Mouse (Mus musculus) MEL (cell line): ENCODE results near the gene Atp1a1.

ENCODE experiments used
- CHD2 ChIP-seq: IDR thresholded peaks from 2 replicates; pipeline ENCODE4 v1.6.1; 2011; ENCODE audit warnings: low read length, improper control_type of control experiment
- CTCF ChIP-seq, 3 experiments: IDR thresholded peaks in 2 of 3; conservative IDR thresholded peaks in 1 of 3; 2 replicates each; pipeline ENCODE4 v1.5.1; 2011 to 2012; ENCODE audit warnings: low read length in 3 of 3, low read depth in 2 of 3, mild to moderate bottlenecking in 2 of 3, improper control_type of control experiment in 1 of 3, inconsistent platforms in 1 of 3, mixed read lengths in 1 of 3, moderate library complexity in 1 of 3; ENCODE audit not compliant: control insufficient read depth in 1 of 3, insufficient read depth in 1 of 3, poor library complexity in 1 of 3, severe bottlenecking in 1 of 3
- EP300 ChIP-seq, 2 experiments: IDR thresholded peaks; 2 replicates each; pipeline ENCODE4 v1.6.1; 2011; ENCODE audit warnings: improper control_type of control experiment in 2 of 2, low read length in 2 of 2, low read depth in 1 of 2, mild to moderate bottlenecking in 1 of 2
- JUND ChIP-seq: IDR thresholded peaks from 2 replicates; pipeline ENCODE4 v1.6.1; 2011; ENCODE audit warnings: low read depth, mild to moderate bottlenecking, improper control_type of control experiment, low read length
- MAFK ChIP-seq: IDR thresholded peaks from 2 replicates; pipeline ENCODE4 v1.6.1; 2011; ENCODE audit warnings: low read depth, mild to moderate bottlenecking, low read length, improper control_type of control experiment, borderline replicate concordance
- POLR2A ChIP-seq, 2 experiments: IDR thresholded peaks; 2 replicates each; pipeline ENCODE4 v1.6.1; 2011 to 2012; ENCODE audit warnings: low read length in 2 of 2, mild to moderate bottlenecking in 2 of 2, control low read depth in 1 of 2, improper control_type of control experiment in 1 of 2, low read depth in 1 of 2, moderate library complexity in 1 of 2; ENCODE audit not compliant: control insufficient read depth in 1 of 2, insufficient read depth in 1 of 2, poor library complexity in 1 of 2
- POLR2AphosphoS5 ChIP-seq: IDR thresholded peaks from 2 replicates; pipeline ENCODE4 v1.6.1; 2012; ENCODE audit warnings: low read depth, borderline replicate concordance, mild to moderate bottlenecking, inconsistent platforms, low read length, moderate library complexity, mixed read lengths
- SMC3 ChIP-seq: IDR thresholded peaks from 2 replicates; pipeline ENCODE4 v1.6.1; 2011; ENCODE audit warnings: low read depth, low read length, improper control_type of control experiment
- TAL1 ChIP-seq: IDR thresholded peaks from 2 replicates; pipeline ENCODE4 v1.6.1; 2012; ENCODE audit warnings: mild to moderate bottlenecking, inconsistent platforms, low read length, moderate library complexity, mixed read lengths
- USF2 ChIP-seq, 2 experiments: IDR thresholded peaks; 2 replicates each; pipeline ENCODE4 v1.6.1; 2011 to 2012; ENCODE audit warnings: improper control_type of control experiment in 2 of 2, low read length in 2 of 2, borderline replicate concordance in 1 of 2, inconsistent platforms in 1 of 2, low read depth in 1 of 2, mild to moderate bottlenecking in 1 of 2; ENCODE audit not compliant: insufficient read depth in 1 of 2
- ZKSCAN1 ChIP-seq: IDR thresholded peaks from 2 replicates; pipeline ENCODE4 v1.6.1; 2012; ENCODE audit warnings: low read depth, mild to moderate bottlenecking, inconsistent platforms, low read length, improper control_type of control experiment, moderate library complexity
- ZMIZ1 ChIP-seq: IDR thresholded peaks from 2 replicates; pipeline ENCODE4 v1.6.1; 2012; ENCODE audit warnings: low read depth, mild to moderate bottlenecking, inconsistent platforms, low read length, improper control_type of control experiment, moderate library complexity
- ZNF384 ChIP-seq: IDR thresholded peaks from 2 replicates; pipeline ENCODE4 v1.6.1; 2012; ENCODE audit warnings: low read depth, mild to moderate bottlenecking, inconsistent platforms, low read length, improper control_type of control experiment

DNA sequence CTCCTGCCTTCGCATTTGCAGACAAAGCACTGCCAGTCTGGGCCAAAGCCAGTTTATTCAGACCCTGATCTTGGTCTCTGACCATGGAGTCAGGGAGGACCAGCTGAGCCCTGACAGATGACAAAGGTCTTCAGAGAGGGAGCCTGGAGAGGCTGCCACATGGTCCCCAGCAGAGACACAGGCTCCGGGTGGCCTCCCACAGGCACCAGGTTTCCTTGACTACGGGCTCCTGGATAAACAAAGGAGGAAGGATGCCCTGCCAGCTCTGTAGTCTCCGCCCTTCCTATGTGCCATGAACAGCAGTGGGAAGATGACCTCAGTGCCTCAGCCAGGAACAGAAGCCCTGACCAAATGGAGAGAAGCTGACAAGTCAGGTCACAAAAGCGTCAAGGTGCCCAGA lies 27.1 kb downstream of the Atp1a1 start:
- TF ChIP-seq CTCF (IDR thresholded peaks at IDR 0.05 in 2 of 3, conservative IDR thresholded peaks at IDR 0.05 in 1 of 3; ENCODE audit: control insufficient read depth in 1 of 3, insufficient read depth in 1 of 3, low read depth in 2 of 3, low read length in 3 of 3, poor library complexity in 1 of 3, severe bottlenecking in 1 of 3), result no peak
- no peak for TF ChIP-seq POLR2AphosphoS5
- no peak for TF ChIP-seq SMC3
- TF ChIP-seq ZMIZ1, result no peak
- TF ChIP-seq CHD2, result no peak
- no peak for TF ChIP-seq EP300 (IDR thresholded peaks at IDR 0.05; ENCODE audit: low read depth in 1 of 2, low read length in 2 of 2)
- no peak for TF ChIP-seq ZKSCAN1
- no peak for TF ChIP-seq ZNF384
- TF ChIP-seq TAL1, result no peak
- TF ChIP-seq MAFK, result no peak
- no peak for TF ChIP-seq USF2 (IDR thresholded peaks at IDR 0.05; ENCODE audit: borderline replicate concordance in 1 of 2, insufficient read depth in 1 of 2, low read depth in 1 of 2, low read length in 2 of 2)
- TF ChIP-seq POLR2A (IDR thresholded peaks at IDR 0.05; ENCODE audit: control insufficient read depth in 1 of 2, insufficient read depth in 1 of 2, low read depth in 1 of 2, low read length in 2 of 2, poor library complexity in 1 of 2), result no peak
- TF ChIP-seq JUND, result no peak
